Mouse (Mus musculus) thymus, adult 2 months (tissue): ENCODE data around the gene Ppbp.
"Not testable (repeated sequence)": the region's sequence is repeated elsewhere in the genome, so short reads cannot be mapped to it uniquely, and the experiment has no call there.

Experiments
- CTCF ChIP-seq: fragments of 200-500 bp; IDR thresholded peaks from 2 replicates; pipeline ENCODE4 v1.5.1; 2012; ENCODE audit warnings: mild to moderate bottlenecking, control low read depth, low read length, moderate library complexity, borderline replicate concordance; ENCODE audit not compliant: control insufficient read depth, poor library complexity, insufficient read depth; ENCODE audit errors: extremely low read depth
- POLR2A ChIP-seq: fragments of 200-500 bp; IDR thresholded peaks from 2 replicates; pipeline ENCODE4 v1.6.1; 2012; ENCODE audit warnings: mild to moderate bottlenecking, low read length, control low read depth, moderate library complexity; ENCODE audit not compliant: control insufficient read depth, poor library complexity, insufficient read depth; ENCODE audit errors: extremely low read depth

DNA sequence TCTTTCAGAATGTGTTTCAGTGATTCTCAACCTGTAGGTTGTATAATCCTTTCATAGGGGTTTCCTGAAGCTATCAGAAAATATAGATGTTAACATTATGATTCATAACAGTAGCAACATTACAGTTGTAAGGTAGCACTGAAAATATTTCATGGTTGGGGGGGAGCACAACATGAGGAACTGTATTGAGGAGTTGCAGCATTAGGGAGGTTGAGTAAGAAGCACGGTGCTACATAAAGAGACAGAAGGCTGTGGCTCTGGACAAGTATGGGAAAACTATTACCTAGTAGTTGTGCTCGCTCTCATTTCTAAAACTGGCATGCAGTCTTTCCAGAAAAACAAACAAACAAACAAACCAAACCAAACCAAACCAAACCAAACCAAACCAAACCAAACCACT, 27.1 kb downstream of the Ppbp start:
- not testable (repeated sequence) for TF ChIP-seq POLR2A, CTCF
